Mouse (Mus musculus) E14TG2a.4 (cell line): ENCODE results near the gene Helz2.

ENCODE experiments used
- CTCF ChIP-seq: conservative IDR thresholded peaks from 2 replicates; pipeline ENCODE4 v1.5.1; 2014; ENCODE audit warnings: low read length
- NANOG ChIP-seq: IDR thresholded peaks from 2 replicates; pipeline ENCODE4 v1.6.1; 2014; ENCODE audit warnings: borderline replicate concordance, low read length, mixed read lengths

DNA sequence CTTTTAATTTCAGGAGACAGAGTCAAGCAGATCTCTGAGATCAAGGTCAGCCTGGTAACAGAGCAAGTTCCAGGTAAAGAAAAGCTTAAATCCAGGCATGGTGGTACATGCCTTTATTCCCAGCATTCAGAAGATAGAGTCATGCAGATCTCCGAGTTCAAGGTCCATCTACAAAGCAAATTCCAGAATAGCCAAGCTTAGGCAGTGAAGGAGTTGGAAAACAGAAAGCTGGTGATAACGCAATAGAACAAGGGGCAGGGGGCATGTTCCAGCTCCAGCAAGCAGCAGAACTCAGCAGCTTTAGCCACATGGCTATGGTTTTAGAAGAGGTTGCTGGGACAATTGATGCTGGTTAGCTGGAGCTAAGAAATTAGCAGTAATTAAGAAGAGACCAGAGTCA, 16.8 kb downstream of the Helz2 start:
- no peak for TF ChIP-seq CTCF
- no peak for TF ChIP-seq NANOG
